Mouse (Mus musculus) kidney, embryonic 15.5 days (tissue): ENCODE data around the gene Gtsf1. TPM values are rescaled to one million over a fixed set of nuclear protein-coding genes. Genes with fewer than 3 reads are reported as not detected.

Experiments
- polyA plus RNA-seq: library from polyadenylated mRNA; unstranded; fragments of >200 nt; fragmentation: Nextera tagmentation; extraction: Ambion mirVana; gene quantifications from 2 replicates; pipeline ENCODE4 v1.2.1, GENCODE M21; 2015

Gene Gtsf1
- polyA plus RNA-seq, 1 experiment from 2014 or later, result not detected

Other genes with a start within 250 kb of the Gtsf1 start
- 124 and 125 TPM in 2 replicates for gene Cbx5, start 190.7 kb downstream of the Gtsf1 start, polyA plus RNA-seq
- gene Hnrnpa1, start 190.0 kb downstream of the Gtsf1 start, polyA plus RNA-seq, result 1,025 and 1,038 TPM in 2 replicates
- gene Nfe2, start 172.1 kb downstream of the Gtsf1 start, polyA plus RNA-seq, result 5.1 and 6.2 TPM in 2 replicates
- 298 and 300 TPM in 2 replicates for gene Copz1, start 157.8 kb downstream of the Gtsf1 start, polyA plus RNA-seq
- gene Gpr84, start 119.9 kb downstream of the Gtsf1 start, polyA plus RNA-seq, result 0.42 and 0.48 TPM in 2 replicates
- gene Zfp385a, start 90.4 kb downstream of the Gtsf1 start, polyA plus RNA-seq, result 12.5 and 14.4 TPM in 2 replicates
- gene Itga5, start 63.7 kb downstream of the Gtsf1 start, polyA plus RNA-seq, result 32.8 and 41.3 TPM in 2 replicates
- not detected in 2 replicates for gene Gtsf2, start 18.0 kb upstream of the Gtsf1 start, polyA plus RNA-seq
- 1.7 and 1.9 TPM in 2 replicates for gene Nckap1l, start 23.3 kb upstream of the Gtsf1 start, polyA plus RNA-seq
- 4.3 and 4.8 TPM in 2 replicates for gene Pde1b, start 72.6 kb upstream of the Gtsf1 start, polyA plus RNA-seq
- gene Ppp1r1a, start 107.5 kb upstream of the Gtsf1 start, polyA plus RNA-seq, result 18.9 and 21.5 TPM in 2 replicates
- gene Glycam1, start 134.6 kb upstream of the Gtsf1 start, polyA plus RNA-seq, result not detected in 2 replicates